Mouse (Mus musculus) MEL (cell line): Measurements from ENCODE around the gene Gm11992. TPM values are rescaled to one million over a fixed set of nuclear protein-coding genes. Genes with fewer than 3 reads are reported as not detected.
A peak's percentile ranks its signal among the peaks of the same experiment; 100 is the strongest.

Experiments used
- DNase-seq: peaks from one replicate; pipeline ENCODE4 v3.0.0; 2011; ENCODE audit warnings: low read depth, low spot score
- H3K27ac ChIP-seq: 2 replicates; pipeline ENCODE4 v1.5.1; 2012; ENCODE audit warnings: low read depth, mild to moderate bottlenecking, control low read depth, low read length, moderate library complexity; ENCODE audit not compliant: control insufficient read depth
- H3K27me3 ChIP-seq, 2 experiments: fragments of 150-350 bp in 1 of 2; sonication (generic) in 1 of 2; 2 replicates each; pipeline ENCODE4 v1.6.1; 2012; ENCODE audit warnings: low read length in 2 of 2, mild to moderate bottlenecking in 2 of 2, improper control_type of control experiment in 1 of 2, moderate library complexity in 1 of 2; ENCODE audit not compliant: insufficient read depth in 2 of 2, control insufficient read depth in 1 of 2
- H3K36me3 ChIP-seq, 2 experiments: 2 replicates each; pipeline ENCODE4 v1.6.1; 2012 to 2014; ENCODE audit warnings: low read length in 2 of 2, improper control_type of control experiment in 1 of 2, inconsistent platforms in 1 of 2, mild to moderate bottlenecking in 1 of 2; ENCODE audit not compliant: insufficient read depth in 2 of 2, control insufficient read depth in 1 of 2
- H3K4me1 ChIP-seq, 2 experiments: fragments of 150-350 bp in 1 of 2; sonication (generic) in 1 of 2; 2 replicates each; pipeline ENCODE4 v1.6.1; 2012; ENCODE audit warnings: low read length in 2 of 2, improper control_type of control experiment in 1 of 2, mild to moderate bottlenecking in 1 of 2; ENCODE audit not compliant: insufficient read depth in 2 of 2, control insufficient read depth in 1 of 2
- H3K4me3 ChIP-seq, 2 experiments: fragments of 150-350 bp in 1 of 2; sonication (generic) in 1 of 2; 2 replicates each; pipeline ENCODE4 v1.5.1; 2012; ENCODE audit warnings: low read depth in 2 of 2, low read length in 2 of 2, mild to moderate bottlenecking in 2 of 2, moderate library complexity in 2 of 2, control low read depth in 1 of 2, improper control_type of control experiment in 1 of 2; ENCODE audit not compliant: control insufficient read depth in 1 of 2, insufficient read depth in 1 of 2
- H3K79me2 ChIP-seq: 2 replicates; pipeline ENCODE4 v1.6.1; 2012; ENCODE audit warnings: mild to moderate bottlenecking, low read length, moderate library complexity; ENCODE audit not compliant: control insufficient read depth, poor library complexity, insufficient read depth
- H3K9ac ChIP-seq: 2 replicates; pipeline ENCODE4 v1.6.1; 2012; ENCODE audit warnings: low read depth, mild to moderate bottlenecking, control low read depth, low read length, moderate library complexity; ENCODE audit not compliant: control insufficient read depth, poor library complexity, severe bottlenecking
- H3K9me3 ChIP-seq: fragments of 150-350 bp; sonication (generic); replicated peaks from 2 replicates; pipeline ENCODE4 v1.6.1; 2012; ENCODE audit warnings: mild to moderate bottlenecking, low read length, improper control_type of control experiment, moderate library complexity; ENCODE audit not compliant: insufficient read depth
- ETS1 ChIP-seq: IDR thresholded peaks from 2 replicates; pipeline ENCODE4 v1.6.1; 2012; ENCODE audit warnings: low read depth, mild to moderate bottlenecking, inconsistent platforms, low read length, improper control_type of control experiment, moderate library complexity
- SIN3A ChIP-seq: IDR thresholded peaks from 2 replicates; pipeline ENCODE4 v1.6.1; 2012; ENCODE audit warnings: low read length, improper control_type of control experiment, inconsistent platforms
- polyA plus RNA-seq, 2 experiments: library from polyadenylated mRNA; stranded (reverse) in 1 of 2; unstranded in 1 of 2; fragments of >175 nt in 1 of 2; fragments of >200 nt in 1 of 2; gene quantifications; 2 replicates each; pipeline versions ENCODE4 v1.2.1 to v1.2.4; 2012; ENCODE audit warnings: low replicate concordance in 2 of 2, low read depth in 1 of 2; ENCODE audit not compliant: insufficient read length in 2 of 2, insufficient read depth in 1 of 2, missing spikeins in 1 of 2
- total RNA-seq: library from RNA; depleted of rRNA; stranded (reverse); fragments of 300-350 nt; gene quantifications from 2 replicates; pipeline ENCODE4 v1.2.3, GENCODE M21; 2012; rRNA removed

The Gm11992 gene
- total and polyA plus RNA-seq, 3 experiments: not detected

DNA sequence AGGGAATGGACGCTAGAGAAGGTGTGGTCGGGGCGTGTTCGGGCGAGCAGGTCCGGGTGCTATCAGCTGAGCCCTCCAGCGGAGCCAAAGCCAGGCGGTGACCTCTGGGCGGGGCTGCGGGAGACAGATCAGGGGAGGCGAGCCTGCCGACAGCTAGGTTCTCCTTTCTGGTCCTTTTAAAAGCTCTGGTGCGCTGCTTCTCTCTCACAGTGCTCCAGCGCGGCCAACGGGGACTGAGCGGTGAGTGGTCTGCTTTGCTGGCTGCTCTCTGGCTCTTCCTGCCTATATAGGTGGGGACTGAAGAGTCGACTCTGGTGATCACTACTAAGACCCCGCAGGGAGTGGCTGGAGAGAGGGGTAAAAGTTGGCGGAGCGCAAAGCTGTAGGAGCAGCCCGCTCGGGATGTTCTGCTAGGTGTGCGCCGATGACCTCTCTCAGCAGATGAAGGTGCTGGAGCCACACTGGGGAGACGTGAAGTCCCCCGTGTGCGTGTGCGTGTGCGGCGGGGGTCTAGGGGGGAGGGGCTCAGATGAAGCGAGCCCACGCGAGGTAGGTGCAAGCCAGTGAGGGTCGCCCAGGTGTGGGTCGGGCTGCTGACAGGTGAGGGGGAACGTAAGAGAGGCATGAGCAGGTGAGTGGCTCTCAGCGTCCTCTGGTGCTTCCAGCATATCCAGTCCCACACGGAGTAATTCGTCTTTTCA is 70.2 kb downstream of the Gm11992 start:
- H3K4me1 ChIP-seq: peaks cover 18 to 34% of the 10 kb centered on the region in 2 experiments

More for the DNA sequence above, 70.2 kb downstream of the Gm11992 start:
- peak overlapping the region; percentile 11; the same call in 1 of the 2 replicates for H3K9ac ChIP-seq
- no peaks in the 10 kb centered on the region for H3K9me3 ChIP-seq
- H3K27ac ChIP-seq: no peak overlapping the region
- peak; percentile 62 for DNase-seq
- no peaks in the 10 kb centered on the region; a peak in 2 of 4 replicates for H3K27me3 ChIP-seq
- H3K79me2 ChIP-seq: no peaks in the 10 kb centered on the region
- H3K36me3 ChIP-seq: peaks cover 0 to 32% of the 10 kb centered on the region in 2 experiments; a peak in 2 of 4 replicates
- peak; percentile 29; the same call in 1 of the 2 replicates for TF ChIP-seq ETS1
- no peak for TF ChIP-seq SIN3A
- TF ChIP-seq, all 39 proteins: peak for 1
- peak overlapping the region; percentile 54 to 69 for H3K4me3 ChIP-seq

Other genes starting within 250 kb of the Gm11992 start
- not detected in 2 replicates for gene Pkd1l1, start 75.3 kb upstream of the Gm11992 start, total RNA-seq
- gene Pkd1l1, start 75.3 kb upstream of the Gm11992 start, polyA plus RNA-seq: not detected
- gene Hus1, start 37.4 kb upstream of the Gm11992 start, total RNA-seq: 23.1 and 29.4 TPM in 2 replicates
- gene Hus1, start 37.4 kb upstream of the Gm11992 start, polyA plus RNA-seq: 10 to 100 TPM in 1 of 2 experiments, not detected in 1; 21.7 TPM
- not detected in 2 replicates for gene Sun3, start 397 bp downstream of the Gm11992 start, total RNA-seq
- gene Sun3, start 397 bp downstream of the Gm11992 start, polyA plus RNA-seq: not detected
- 1.4 and 1.9 TPM in 2 replicates for gene Upp1, start 69.5 kb downstream of the Gm11992 start, total RNA-seq
- 1 to 10 TPM in 1 of 2 experiments, not detected in 1; 1.2 TPM for gene Upp1, start 69.5 kb downstream of the Gm11992 start, polyA plus RNA-seq
- gene Abca13, start 143.3 kb downstream of the Gm11992 start, total RNA-seq: not detected in 2 replicates
- gene Abca13, start 143.3 kb downstream of the Gm11992 start, polyA plus RNA-seq: not detected